Mouse (Mus musculus): ENCODE measurements around the gene Eif4a1. TPM values are rescaled to one million over a fixed set of nuclear protein-coding genes. Genes with fewer than 3 reads are reported as not detected.

The Eif4a1 gene
- polyA plus RNA-seq, 1 experiment = 540 TPM

DNA sequence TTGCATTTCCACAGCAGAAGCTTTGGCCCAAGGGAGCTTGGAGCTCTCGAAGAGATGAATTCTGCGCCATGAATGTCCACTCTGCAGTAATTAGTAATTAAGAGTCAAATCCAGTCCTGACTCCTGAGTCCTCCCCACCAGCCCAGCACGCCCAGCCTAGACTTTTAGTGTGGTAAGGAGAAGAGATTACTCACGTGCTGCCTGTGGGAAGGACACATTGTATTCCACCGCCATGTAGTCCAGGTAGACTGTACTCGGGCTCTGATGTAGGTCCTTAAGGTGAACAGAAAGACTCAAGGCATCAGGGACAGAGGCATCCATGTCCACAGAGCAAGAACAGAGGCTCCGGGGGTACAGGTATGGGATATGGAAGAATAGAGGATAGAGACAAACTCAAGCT is 7.4 kb downstream of the Eif4a1 start:
- H3K4me3 ChIP-seq (replicated peaks; ENCODE audit: control insufficient read depth, low read depth, low read length) = no peak overlapping the region
- peaks cover 3% of the 10 kb centered on the region; the same call in 1 of the 2 replicates for H3K4me1 ChIP-seq (ENCODE audit: control insufficient read depth, insufficient read depth, low read length)
- H3K27ac ChIP-seq (ENCODE audit: control insufficient read depth, insufficient read depth, low read depth, low read length, poor library complexity) = no peak overlapping the region
- 92% methylated on average over 7 of the region's 7 CpGs for WGBS
- TF ChIP-seq POLR2A (IDR thresholded peaks at IDR 0.05; ENCODE audit: borderline replicate concordance, control insufficient read depth, low read depth, low read length) (no peak), CTCF (IDR thresholded peaks at IDR 0.05; ENCODE audit: control insufficient read depth, insufficient read depth, low read length) (no peak)

DNA sequence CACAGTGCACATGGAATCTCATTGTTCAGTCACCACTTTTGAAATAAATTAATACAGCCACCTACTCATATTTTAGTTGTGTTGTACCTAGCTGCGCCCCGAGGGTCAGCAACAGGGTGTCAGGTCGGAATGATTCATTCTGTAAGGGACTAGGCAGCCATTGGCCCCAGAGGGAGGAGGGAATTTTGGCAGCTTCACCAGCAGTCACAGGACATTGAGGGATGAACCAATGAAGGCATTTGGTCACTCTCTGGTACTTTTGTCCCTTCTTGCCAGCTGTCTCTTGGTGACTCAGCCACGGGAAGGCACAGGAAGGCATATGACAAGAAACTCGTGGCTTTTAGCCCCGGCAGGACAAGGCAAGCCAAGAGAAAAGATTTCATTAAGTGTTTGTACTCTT is 8.4 kb downstream of the Eif4a1 start:
- Histone ChIP-seq H3K27ac (ENCODE audit: control insufficient read depth, insufficient read depth, low read depth, low read length, poor library complexity) (no peak overlapping the region), H3K4me3 (replicated peaks; ENCODE audit: control insufficient read depth, low read depth, low read length) (no peak overlapping the region), H3K4me1 (ENCODE audit: control insufficient read depth, insufficient read depth, low read length) (peaks cover 3% of the 10 kb centered on the region; the same call in 1 of the 2 replicates)
- TF ChIP-seq CTCF (IDR thresholded peaks at IDR 0.05; ENCODE audit: control insufficient read depth, insufficient read depth, low read length) (no peak), POLR2A (IDR thresholded peaks at IDR 0.05; ENCODE audit: borderline replicate concordance, control insufficient read depth, low read depth, low read length) (no peak)
- 53% methylated on average over 6 of the region's 6 CpGs for WGBS

GRCm38 (mm10) chr11:69662967-69663671 is 9.1 kb downstream of the Eif4a1 start:
- Histone ChIP-seq H3K27ac (ENCODE audit: control insufficient read depth, insufficient read depth, low read depth, low read length, poor library complexity) (peak overlapping the region; percentile 93), H3K4me3 (replicated peaks; ENCODE audit: control insufficient read depth, low read depth, low read length) (peak overlapping the region; percentile 88), H3K4me1 (ENCODE audit: control insufficient read depth, insufficient read depth, low read length) (peaks cover 3% of the 10 kb centered on the region; the same call in 1 of the 2 replicates)
- WGBS = 76% methylated on average over 13 of the region's 13 CpGs
- TF ChIP-seq CTCF (IDR thresholded peaks at IDR 0.05; ENCODE audit: control insufficient read depth, insufficient read depth, low read length) = no peak
- TF ChIP-seq POLR2A (IDR thresholded peaks at IDR 0.05; ENCODE audit: borderline replicate concordance, control insufficient read depth, low read depth, low read length) = no peak

GRCm38 (mm10) chr11:69662213-69662966 is 9.8 kb downstream of the Eif4a1 start, which contains the start of gene Mpdu1:
TSS of gene Mpdu1 (minus strand) at chr11:69662642.
- WGBS = under 1% methylated on average over 48 of the region's 48 CpGs
- Histone ChIP-seq H3K4me3 (replicated peaks; ENCODE audit: control insufficient read depth, low read depth, low read length) (peak within 1 kb of the TSS; percentile 88), H3K27ac (ENCODE audit: control insufficient read depth, insufficient read depth, low read depth, low read length, poor library complexity) (peak within 1 kb of the TSS; percentile 93), H3K4me1 (ENCODE audit: control insufficient read depth, insufficient read depth, low read length) (peaks cover 3% of the 10 kb centered on the region; the same call in 1 of the 2 replicates)
- TF ChIP-seq CTCF (IDR thresholded peaks at IDR 0.05; ENCODE audit: control insufficient read depth, insufficient read depth, low read length) (peak; percentile 37; the same call in 1 of the 2 replicates), POLR2A (IDR thresholded peaks at IDR 0.05; ENCODE audit: borderline replicate concordance, control insufficient read depth, low read depth, low read length) (peak; percentile 92)

DNA sequence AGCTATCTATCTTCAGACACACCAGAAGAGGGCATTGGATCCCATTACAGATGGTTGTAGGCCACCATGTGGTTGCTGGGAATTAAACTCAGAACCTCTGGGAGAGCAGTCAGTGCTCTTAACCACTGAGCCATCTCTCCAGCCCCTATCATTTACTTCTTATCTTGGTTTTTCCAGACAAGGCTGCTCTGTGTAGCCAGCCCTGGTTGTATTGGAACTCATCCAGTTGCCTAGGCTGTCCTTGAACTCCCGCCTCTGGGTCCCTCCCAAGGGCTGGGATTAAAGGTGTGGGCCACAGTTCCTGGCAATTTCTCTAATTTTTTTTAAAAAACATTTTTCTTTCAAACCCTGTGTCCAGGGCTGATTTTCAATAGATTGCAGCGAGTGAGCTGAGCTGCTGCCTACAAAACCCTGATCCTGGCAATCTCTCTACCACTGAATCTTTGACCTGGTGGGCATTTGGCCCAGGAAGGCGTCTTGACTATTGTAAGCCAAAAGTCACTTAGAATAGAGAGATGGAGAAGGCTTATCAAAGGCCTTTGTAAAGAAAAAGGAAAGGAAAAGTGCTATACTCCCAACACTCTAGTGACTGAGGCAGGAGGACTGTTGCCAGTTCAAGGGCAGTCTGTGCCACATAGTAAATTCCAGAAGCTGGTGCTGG is 10.9 kb downstream of the Eif4a1 start:
- TF ChIP-seq CTCF (IDR thresholded peaks at IDR 0.05; ENCODE audit: control insufficient read depth, insufficient read depth, low read length) = no peak
- no peak for TF ChIP-seq POLR2A (IDR thresholded peaks at IDR 0.05; ENCODE audit: borderline replicate concordance, control insufficient read depth, low read depth, low read length)
- peaks cover 3% of the 10 kb centered on the region; the same call in 1 of the 2 replicates for H3K4me1 ChIP-seq (ENCODE audit: control insufficient read depth, insufficient read depth, low read length)
- WGBS = 62% methylated on average over 3 of the region's 3 CpGs
- peak overlapping the region; percentile 88 for H3K4me3 ChIP-seq (replicated peaks; ENCODE audit: control insufficient read depth, low read depth, low read length)
- H3K27ac ChIP-seq (ENCODE audit: control insufficient read depth, insufficient read depth, low read depth, low read length, poor library complexity) = no peak overlapping the region

DNA sequence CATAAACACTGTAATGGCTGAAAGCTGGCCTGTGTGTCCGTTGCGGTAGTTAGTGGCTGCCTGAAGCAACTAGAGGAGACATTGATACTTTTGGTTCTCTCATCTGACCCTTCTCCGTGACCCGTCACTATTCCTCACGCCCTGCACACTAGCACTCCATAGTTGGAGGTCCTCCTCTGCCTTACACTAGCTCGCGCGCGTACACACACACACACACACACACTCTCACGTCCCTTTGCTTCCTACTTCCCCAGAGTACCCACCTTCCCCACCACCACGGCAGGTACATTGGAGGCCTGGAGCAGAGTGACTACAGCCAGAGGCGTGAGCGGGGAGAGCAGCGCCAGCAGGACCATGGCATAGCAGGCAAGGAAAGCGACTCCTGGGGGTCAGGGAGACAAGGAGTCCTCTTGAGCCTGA is 14.8 kb downstream of the Eif4a1 start:
- Histone ChIP-seq H3K27ac (ENCODE audit: control insufficient read depth, insufficient read depth, low read depth, low read length, poor library complexity) (no peak overlapping the region), H3K4me3 (replicated peaks; ENCODE audit: control insufficient read depth, low read depth, low read length) (no peak overlapping the region), H3K4me1 (ENCODE audit: control insufficient read depth, insufficient read depth, low read length) (no peaks in the 10 kb centered on the region; the same call in 1 of the 2 replicates)
- 83% methylated on average over 15 of the region's 15 CpGs for WGBS
- TF ChIP-seq CTCF (IDR thresholded peaks at IDR 0.05; ENCODE audit: control insufficient read depth, insufficient read depth, low read length) (no peak), POLR2A (IDR thresholded peaks at IDR 0.05; ENCODE audit: borderline replicate concordance, control insufficient read depth, low read depth, low read length) (no peak)

DNA sequence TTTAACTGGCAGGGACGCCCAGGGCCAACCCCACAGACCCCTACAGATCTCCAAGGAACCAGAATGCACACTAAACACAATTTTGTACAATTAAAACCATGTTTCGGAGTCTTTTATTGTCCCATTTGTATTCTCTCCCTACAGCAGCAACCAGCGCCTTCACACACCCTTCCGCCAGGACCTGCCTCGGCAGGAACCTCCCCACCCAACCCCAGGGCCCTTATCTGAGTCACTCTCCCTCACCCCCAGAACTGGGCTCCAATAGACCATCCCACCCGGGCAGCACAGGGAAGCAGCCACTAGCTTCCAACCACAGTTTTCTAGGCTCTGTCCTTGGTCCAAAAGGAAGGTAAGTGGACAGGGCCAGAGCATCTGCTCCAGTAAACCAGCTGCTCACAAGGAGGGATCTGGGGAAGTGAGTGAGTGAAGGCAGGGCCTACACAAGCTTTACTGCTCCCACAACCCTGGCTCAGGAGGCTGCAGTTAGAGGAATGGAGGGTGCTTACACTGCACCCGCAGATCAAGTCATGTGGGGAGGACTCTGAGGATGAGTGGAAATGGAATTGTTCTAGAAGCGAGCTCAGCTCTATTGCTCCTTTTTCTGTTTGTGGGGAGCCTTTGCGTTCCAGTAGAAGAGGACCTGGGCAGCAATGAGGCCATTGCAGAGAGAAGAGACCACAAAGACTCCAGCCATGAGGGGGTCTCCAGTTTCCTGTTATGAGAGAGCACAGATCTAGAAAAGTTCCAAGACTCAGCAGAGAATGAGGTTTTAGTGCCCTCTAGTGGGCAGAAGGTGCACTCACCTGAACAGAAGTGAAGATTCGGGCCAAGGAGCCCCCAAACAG is 15.4 kb downstream of the Eif4a1 start:
- Histone ChIP-seq H3K27ac (ENCODE audit: control insufficient read depth, insufficient read depth, low read depth, low read length, poor library complexity) (no peak overlapping the region), H3K4me1 (ENCODE audit: control insufficient read depth, insufficient read depth, low read length) (no peaks in the 10 kb centered on the region; the same call in 1 of the 2 replicates)

More for the DNA sequence above, 15.4 kb downstream of the Eif4a1 start:
- WGBS = 59% methylated on average over 10 of the region's 10 CpGs
- H3K4me3 ChIP-seq (replicated peaks; ENCODE audit: control insufficient read depth, low read depth, low read length) = no peak overlapping the region
- TF ChIP-seq CTCF (IDR thresholded peaks at IDR 0.05; ENCODE audit: control insufficient read depth, insufficient read depth, low read length) (peak; percentile 78), POLR2A (IDR thresholded peaks at IDR 0.05; ENCODE audit: borderline replicate concordance, control insufficient read depth, low read depth, low read length) (no peak)

Measured in bone marrow, adult 2 months (tissue).